9 mouse cellular contexts compared by ENCODE assay signal in genomic region chr1:36145050-36145449, GRCm38 (mm10).
DNase-seq lines count a peak whose midpoint lies in the region; ATAC-seq and TF ChIP-seq lines count a peak whose summit lies in the region.
"Had no signal": no experiment of that assay in that cellular context is flagged by ENCODE, and none has a peak within 500 bp of the region (broad histone marks: within the 10 kb centered on the region; RNA-seq: fewer than 3 reads in every experiment).

No protein-coding gene starts in this region.

- peak; percentile 60 for DNase-seq in forebrain, postnatal 0 days
- DNase-seq in lung, embryonic 14.5 days = peak; percentile 70
- DNase-seq in lung, adult 2 months = no peak
- peak; percentile 57 to 73 for DNase-seq in cerebellum, postnatal 25 days
- peak; percentile 20 to 36 for DNase-seq in layer of hippocampus, postnatal 25 days (ENCODE audit: extremely low spot score in 1 of 2, low spot score in 1 of 2)
- peak; percentile 59 for DNase-seq in splenic B cell, adult 2 months (ENCODE audit: low read depth, low spot score)

- no peak overlapping the region for H3K9ac ChIP-seq in forebrain, postnatal 0 days
- no peak overlapping the region for H3K9ac ChIP-seq in forebrain, embryonic 12.5 days
- H3K9ac ChIP-seq in lung, embryonic 14.5 days = no peak overlapping the region

- TF ChIP-seq CTCF in forebrain, postnatal 0 days (IDR thresholded peaks at IDR 0.05; ENCODE audit: low read depth) = peak; percentile 64
- peak; percentile 50 for TF ChIP-seq CTCF in lung, embryonic 14.5 days (IDR thresholded peaks at IDR 0.05; ENCODE audit: low read depth)
- TF ChIP-seq CTCF in lung, adult 2 months (IDR thresholded peaks at IDR 0.05; ENCODE audit: insufficient read depth, low read length) = no peak

- peak; percentile 66 for ATAC-seq in forebrain, postnatal 0 days
- no peak for ATAC-seq in forebrain, embryonic 12.5 days (ENCODE audit: low FRiP score)
- ATAC-seq in lung, embryonic 14.5 days (ENCODE audit: insufficient read depth) = no peak
- ATAC-seq in granulocyte monocyte progenitor cell, adult 5-6 weeks (replicated peaks; ENCODE audit: poor library complexity, severe bottlenecking) = no peak

- H3K27ac ChIP-seq in forebrain, postnatal 0 days (ENCODE audit: low read depth, low read length) = no peak overlapping the region
- H3K27ac ChIP-seq in forebrain, embryonic 12.5 days = no peak overlapping the region
- H3K27ac ChIP-seq in lung, embryonic 14.5 days (ENCODE audit: low read depth) = no peak overlapping the region

- H3K9me3 ChIP-seq in forebrain, postnatal 0 days (ENCODE audit: low read length) = no peaks in the 10 kb centered on the region
- no peaks in the 10 kb centered on the region for H3K9me3 ChIP-seq in forebrain, embryonic 12.5 days
- no peaks in the 10 kb centered on the region for H3K9me3 ChIP-seq in lung, embryonic 14.5 days (ENCODE audit: low read depth, low read length)

- H3K36me3 ChIP-seq in forebrain, postnatal 0 days (ENCODE audit: insufficient read depth) = peaks cover 62% of the 10 kb centered on the region
- H3K36me3 ChIP-seq in forebrain, embryonic 12.5 days (replicated peaks) = peaks cover 76% of the 10 kb centered on the region
- H3K36me3 ChIP-seq in lung, embryonic 14.5 days (ENCODE audit: insufficient read depth) = peaks cover 68% of the 10 kb centered on the region
- H3K36me3 ChIP-seq in splenic B cell, adult 2 months (ENCODE audit: control insufficient read depth, insufficient read depth, low read length, poor library complexity, severe bottlenecking) = peaks cover 11% of the 10 kb centered on the region; the same call in 1 of the 2 replicates

- WGBS in forebrain, postnatal 0 days = 13% methylated on average over 1 of the region's 1 CpGs
- 40% methylated on average over 1 of the region's 1 CpGs for WGBS in forebrain, embryonic 12.5 days
- 16% methylated on average over 1 of the region's 1 CpGs for WGBS in lung, embryonic 14.5 days
- WGBS in lung, adult 2 months = 6% methylated on average over 1 of the region's 1 CpGs

- no peaks in the 10 kb centered on the region for H3K27me3 ChIP-seq in forebrain, postnatal 0 days (ENCODE audit: insufficient read depth, low read length)
- no peaks in the 10 kb centered on the region for H3K27me3 ChIP-seq in forebrain, embryonic 12.5 days
- H3K27me3 ChIP-seq in lung, embryonic 14.5 days (ENCODE audit: insufficient read depth, low read length) = no peaks in the 10 kb centered on the region
- no peaks in the 10 kb centered on the region for H3K27me3 ChIP-seq in splenic B cell, adult 2 months (ENCODE audit: control insufficient read depth, insufficient read depth, low read length, poor library complexity, severe bottlenecking)

- no peak overlapping the region for H3K4me3 ChIP-seq in forebrain, postnatal 0 days (ENCODE audit: low read depth, low read length)
- no peak overlapping the region for H3K4me3 ChIP-seq in forebrain, embryonic 12.5 days (replicated peaks)
- H3K4me3 ChIP-seq in lung, embryonic 14.5 days (ENCODE audit: low read depth, low read length) = no peak overlapping the region
- H3K4me3 ChIP-seq in lung, adult 2 months (replicated peaks; ENCODE audit: extremely low read depth, low read depth, low read length) = no peak overlapping the region
- H3K4me3 ChIP-seq: erythroblast, embryonic 14.5 days had no signal

- H3K4me2 ChIP-seq in forebrain, postnatal 0 days (ENCODE audit: low read depth) = no peak overlapping the region
- H3K4me2 ChIP-seq in forebrain, embryonic 12.5 days = no peak overlapping the region
- no peak overlapping the region for H3K4me2 ChIP-seq in lung, embryonic 14.5 days

- no peaks in the 10 kb centered on the region for H3K4me1 ChIP-seq in forebrain, postnatal 0 days (ENCODE audit: insufficient read depth)
- no peaks in the 10 kb centered on the region for H3K4me1 ChIP-seq in forebrain, embryonic 12.5 days
- H3K4me1 ChIP-seq in lung, embryonic 14.5 days (ENCODE audit: insufficient read depth) = no peaks in the 10 kb centered on the region
- no peaks in the 10 kb centered on the region; the same call in 1 of the 2 replicates for H3K4me1 ChIP-seq in lung, adult 2 months (ENCODE audit: control insufficient read depth, insufficient read depth, low read length)

- no peak for TF ChIP-seq POLR2A in lung, adult 2 months (IDR thresholded peaks at IDR 0.05; ENCODE audit: borderline replicate concordance, extremely low read depth, low read depth, low read length)
